Mouse (Mus musculus): Measurements from ENCODE around the gene Rnf180.

DNA sequence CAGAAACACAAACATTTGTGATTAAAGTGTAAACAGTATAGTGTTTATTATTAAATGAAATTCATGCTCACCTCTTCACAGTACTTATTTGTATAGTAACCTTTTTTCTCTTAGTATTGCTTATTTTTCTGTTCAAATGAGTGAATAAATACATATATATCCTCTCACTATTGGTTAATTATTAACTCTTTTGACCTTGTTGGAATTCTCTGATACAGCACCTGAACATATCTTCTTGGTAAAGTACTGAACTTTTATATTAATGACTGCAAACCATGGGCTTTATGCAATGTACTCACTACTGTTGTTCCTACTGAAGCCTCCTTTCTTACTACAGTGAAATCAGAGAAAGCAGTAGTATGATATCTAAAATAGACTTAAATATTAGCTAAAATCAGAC, 173.0 kb downstream of the Rnf180 start:
- no peak for TF ChIP-seq POLR2A (IDR thresholded peaks at IDR 0.05; ENCODE audit: extremely low read depth, insufficient read depth, low read length)
- TF ChIP-seq CTCF (IDR thresholded peaks at IDR 0.05; ENCODE audit: extremely low read depth, insufficient read depth, low read length) = no peak

Data from cortical plate, adult 2 months (tissue).